Mouse (Mus musculus) forebrain, embryonic 11.5 days (tissue): ENCODE results near the gene Gm10490. TPM values are rescaled to one million over a fixed set of nuclear protein-coding genes. Genes with fewer than 3 reads are reported as not detected.
A peak's percentile ranks its signal among the peaks of the same experiment; 100 is the strongest.

Experiments used
- ATAC-seq: fragments of 200-750 bp; cut with Nextera tagmentation; replicated peaks from 2 replicates; pipeline ENCODE4 v1.8.0; 2017; ENCODE audit warnings: moderate TSS enrichment; ENCODE audit not compliant: low FRiP score
- DNase-seq: peaks from one replicate; pipeline ENCODE4 v3.0.0-alpha.2; 2017; ENCODE audit warnings: low spot score
- H3K27ac ChIP-seq: fragments of 300-500 bp; sonication (generic); 2 replicates; pipeline ENCODE4 v1.5.1; 2014; ENCODE audit warnings: low read depth, low read length
- H3K27me3 ChIP-seq: fragments of 300-500 bp; sonication (generic); 2 replicates; pipeline ENCODE4 v1.6.1; 2014; ENCODE audit warnings: mild to moderate bottlenecking, low read length, mixed read lengths; ENCODE audit not compliant: control insufficient read depth, insufficient read depth
- H3K36me3 ChIP-seq: fragments of 300-500 bp; sonication (generic); 2 replicates; pipeline ENCODE4 v1.6.1; 2014; ENCODE audit warnings: mild to moderate bottlenecking, low read length, moderate library complexity, mixed read lengths; ENCODE audit not compliant: control insufficient read depth, insufficient read depth
- H3K4me1 ChIP-seq: fragments of 300-500 bp; sonication (generic); replicated peaks from 2 replicates; pipeline ENCODE4 v1.6.1; 2014; ENCODE audit warnings: low read length, mixed read lengths; ENCODE audit not compliant: control insufficient read depth, insufficient read depth
- H3K4me2 ChIP-seq: fragments of 300-500 bp; sonication (generic); 2 replicates; pipeline ENCODE4 v1.6.1; 2014; ENCODE audit warnings: low read depth, mild to moderate bottlenecking, low read length, moderate library complexity, mixed read lengths; ENCODE audit not compliant: severe bottlenecking
- H3K4me3 ChIP-seq: fragments of 300-500 bp; sonication (generic); 2 replicates; pipeline ENCODE4 v1.5.1; 2014; ENCODE audit warnings: low read depth, low read length
- H3K9ac ChIP-seq: fragments of 300-500 bp; sonication (generic); 2 replicates; pipeline ENCODE4 v1.6.1; 2014; ENCODE audit warnings: low read length
- H3K9me3 ChIP-seq: fragments of 300-500 bp; sonication (generic); 2 replicates; pipeline ENCODE4 v1.6.1; 2016; ENCODE audit warnings: low read length, mixed read lengths; ENCODE audit not compliant: control insufficient read depth
- WGBS: fragments of 180-500 bp; shearing (Covaris S2); extraction: QIAGEN DNeasy Blood & Tissue Kit; methylation state at CpG from one replicate; pipeline ENCODE4 v1.1.7; 2014; 5-methylcytosine and 5-hydroxymethylcytosine counted together
- polyA plus RNA-seq: library from polyadenylated mRNA; unstranded; fragments of >200 nt; fragmentation: Nextera tagmentation; extraction: Ambion mirVana; gene quantifications from 2 replicates; pipeline ENCODE4 v1.2.1, GENCODE M21; 2014

Gene Gm10490
- polyA plus RNA-seq, 1 experiment from 2014 or later, result not detected

DNA sequence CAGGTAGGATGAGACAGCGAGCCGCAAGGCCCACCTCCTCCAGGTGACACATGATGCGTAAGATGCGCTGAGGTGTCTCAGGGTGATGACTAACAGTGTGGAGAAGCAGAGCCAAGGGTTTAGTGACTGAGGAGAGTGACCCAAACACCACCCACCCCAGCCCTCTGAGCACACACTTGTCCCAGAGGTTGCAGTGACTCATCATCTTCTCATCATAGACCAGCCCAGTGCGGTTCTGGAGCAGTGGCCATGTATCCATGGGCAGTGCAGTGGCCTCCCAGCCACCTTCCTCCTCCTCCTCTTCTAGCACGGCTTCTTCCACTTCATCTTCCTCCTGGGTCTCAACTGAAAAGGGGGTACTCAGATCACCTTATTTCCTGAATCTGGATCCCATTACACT lies 28.3 kb downstream of the Gm10490 start:
- Histone ChIP-seq H3K36me3 (no peaks in the 10 kb centered on the region; the same call in 1 of the 2 replicates), H3K9ac (no peak overlapping the region), H3K4me1 (no peaks in the 10 kb centered on the region), H3K27me3 (no peaks in the 10 kb centered on the region), H3K9me3 (no peaks in the 10 kb centered on the region), H3K4me2 (no peak overlapping the region), H3K27ac (no peak overlapping the region), H3K4me3 (no peak overlapping the region)
- DNase-seq, result no peak
- ATAC-seq, result no peak
- WGBS, result 89% methylated on average over 6 of the region's 6 CpGs

GRCm38 (mm10) chrX:7945618-7946017 lies 36.3 kb downstream of the Gm10490 start:
- Histone ChIP-seq H3K4me2 (no peak overlapping the region), H3K27ac (no peak overlapping the region), H3K4me3 (no peak overlapping the region), H3K36me3 (no peaks in the 10 kb centered on the region), H3K9ac (no peak overlapping the region), H3K27me3 (no peaks in the 10 kb centered on the region), H3K4me1 (no peaks in the 10 kb centered on the region), H3K9me3 (no peaks in the 10 kb centered on the region)
- DNase-seq (no peak), ATAC-seq (no peak)
- WGBS, result 65% methylated on average over 8 of the region's 8 CpGs

DNA sequence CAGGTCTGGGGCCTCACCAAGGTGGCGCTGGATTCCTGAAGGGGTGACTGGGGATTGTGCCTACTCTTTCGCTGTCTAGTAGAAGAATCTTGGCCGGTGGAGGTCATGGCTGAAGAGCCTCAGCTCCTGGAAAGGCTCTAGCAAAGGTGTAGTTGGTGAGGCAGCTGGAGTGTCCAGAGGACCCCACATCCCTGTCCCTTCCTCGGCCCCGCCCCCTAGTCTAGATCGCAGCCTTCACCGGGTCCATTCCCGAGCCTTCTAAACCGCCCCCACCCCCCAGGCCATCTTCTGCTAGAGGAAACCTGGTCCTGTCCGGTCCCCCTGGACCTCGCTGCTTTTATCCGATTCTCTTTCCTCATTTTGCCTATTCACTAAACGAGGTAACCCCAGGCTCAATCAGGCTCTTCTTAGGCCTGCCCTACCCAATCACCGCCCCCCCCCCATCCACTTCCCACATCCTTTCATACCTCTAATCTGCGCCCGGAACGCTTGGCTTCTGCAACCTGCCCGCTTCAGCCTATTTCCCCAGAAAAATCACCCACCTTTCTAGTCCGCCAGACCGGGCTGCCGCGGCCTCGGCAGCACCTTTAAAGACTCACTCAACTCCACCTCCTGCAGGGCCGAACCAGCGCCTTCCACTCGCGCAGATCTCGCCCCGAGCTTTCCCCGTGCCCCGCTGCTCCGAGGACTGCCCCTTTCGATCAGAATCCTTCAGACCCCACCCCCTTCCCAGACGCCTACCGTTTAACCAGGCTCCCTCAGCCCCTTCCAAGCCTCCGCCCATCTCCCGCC lies 38.0 kb downstream of the Gm10490 start, which contains the start of gene Hdac6:
Gene Hdac6, minus strand, starts transcription at position 782 of the 792 bp plus-strand sequence.
- DNase-seq, result no peak
- peak; percentile 30 for ATAC-seq
- H3K36me3 ChIP-seq, result no peaks in the 10 kb centered on the region
- H3K27me3 ChIP-seq, result no peaks in the 10 kb centered on the region
- peak within 1 kb of the TSS; percentile 50 for H3K9ac ChIP-seq
- no peaks in the 10 kb centered on the region for H3K4me1 ChIP-seq
- peak within 1 kb of the TSS; percentile 42 for H3K4me3 ChIP-seq
- 23% methylated on average over 35 of the region's 37 CpGs for WGBS
- H3K9me3 ChIP-seq, result no peaks in the 10 kb centered on the region
- H3K27ac ChIP-seq, result 0 out of 2 replicates have a peak within 1 kb of the TSS, but pooled peaks have one; percentile 6
- peak within 1 kb of the TSS; percentile 52 for H3K4me2 ChIP-seq

GRCm38 (mm10) chrX:7947900-7948492 lies 38.7 kb downstream of the Gm10490 start:
- Histone ChIP-seq H3K9ac (peak overlapping the region; percentile 47; the same call in 1 of the 2 replicates), H3K27me3 (no peaks in the 10 kb centered on the region), H3K4me2 (peak overlapping the region; percentile 46; the same call in 1 of the 2 replicates), H3K9me3 (no peaks in the 10 kb centered on the region), H3K36me3 (no peaks in the 10 kb centered on the region), H3K4me3 (peak overlapping the region; percentile 33), H3K4me1 (no peaks in the 10 kb centered on the region), H3K27ac (0 out of 2 replicates have a peak overlapping the region, but pooled peaks have one; percentile 6)
- 20% methylated on average over 38 of the region's 38 CpGs for WGBS
- ATAC-seq (peak; percentile 99), DNase-seq (peak; percentile 94)

GRCm38 (mm10) chrX:7950091-7950490 lies 40.7 kb downstream of the Gm10490 start:
- no peaks in the 10 kb centered on the region for H3K4me1 ChIP-seq
- no peaks in the 10 kb centered on the region for H3K9me3 ChIP-seq
- H3K4me3 ChIP-seq, result no peak overlapping the region
- no peak overlapping the region for H3K4me2 ChIP-seq
- H3K27ac ChIP-seq, result no peak overlapping the region
- 89% methylated on average over 7 of the region's 7 CpGs for WGBS
- H3K36me3 ChIP-seq, result no peaks in the 10 kb centered on the region
- H3K9ac ChIP-seq, result no peak overlapping the region
- H3K27me3 ChIP-seq, result no peaks in the 10 kb centered on the region
- ATAC-seq, result no peak
- no peak for DNase-seq

- no peak for DNase-seq
- H3K9me3 ChIP-seq, result no peaks in the 10 kb centered on the region
- H3K4me2 ChIP-seq, result no peak overlapping the region
- no peaks in the 10 kb centered on the region for H3K27me3 ChIP-seq
- no peaks in the 10 kb centered on the region for H3K4me1 ChIP-seq
- no peaks in the 10 kb centered on the region for H3K36me3 ChIP-seq
- no peak overlapping the region for H3K9ac ChIP-seq
- no peak for ATAC-seq
- H3K4me3 ChIP-seq, result no peak overlapping the region
- no peak overlapping the region for H3K27ac ChIP-seq
- 91% methylated on average over 9 of the region's 9 CpGs for WGBS
These were observed 49.5 kb downstream of the Gm10490 start for GRCm38 (mm10) chrX:7958868-7959267.

Other genes with a start within 250 kb of the Gm10490 start
- gene Plp2, start 238.2 kb upstream of the Gm10490 start, polyA plus RNA-seq, result 54.0 and 64.5 TPM in 2 replicates
- gene Magix, start 228.3 kb upstream of the Gm10490 start, polyA plus RNA-seq, result 0.47 TPM in 1 of 2 replicates, not detected in the other
- 44.6 and 47.0 TPM in 2 replicates for gene Gpkow, start 212.4 kb upstream of the Gm10490 start, polyA plus RNA-seq
- gene Wdr45, start 195.2 kb upstream of the Gm10490 start, polyA plus RNA-seq, result 14.2 and 17.2 TPM in 2 replicates
- 0.55 TPM in 1 of 2 replicates, not detected in the other for gene Gm45208, start 187.3 kb upstream of the Gm10490 start, polyA plus RNA-seq
- gene Praf2, start 181.1 kb upstream of the Gm10490 start, polyA plus RNA-seq, result 88.7 and 94.0 TPM in 2 replicates
- 22.8 and 27.8 TPM in 2 replicates for gene Ccdc120, start 158.6 kb upstream of the Gm10490 start, polyA plus RNA-seq
- 23.6 and 24.8 TPM in 2 replicates for gene Tfe3, start 147.0 kb upstream of the Gm10490 start, polyA plus RNA-seq
- gene Gripap1, start 119.8 kb upstream of the Gm10490 start, polyA plus RNA-seq, result 56.2 and 57.2 TPM in 2 replicates
- gene Kcnd1, start 87.3 kb upstream of the Gm10490 start, polyA plus RNA-seq, result 1.2 and 1.4 TPM in 2 replicates
- gene Otud5, start 68.2 kb upstream of the Gm10490 start, polyA plus RNA-seq, result 37.3 and 37.6 TPM in 2 replicates
- gene Pim2, start 31.3 kb upstream of the Gm10490 start, polyA plus RNA-seq, result 10.7 TPM in 2 replicates
- 10.9 and 12.6 TPM in 2 replicates for gene Slc35a2, start 25.5 kb upstream of the Gm10490 start, polyA plus RNA-seq
- 141 and 144 TPM in 2 replicates for gene Pqbp1, start 10.3 kb upstream of the Gm10490 start, polyA plus RNA-seq
- gene Timm17b, start 10.2 kb upstream of the Gm10490 start, polyA plus RNA-seq, result 161 and 188 TPM in 2 replicates
- not detected in 2 replicates for gene Gm10491, start 1.7 kb upstream of the Gm10490 start, polyA plus RNA-seq
- 18.0 and 23.4 TPM in 2 replicates for gene Pcsk1n, start 10.3 kb downstream of the Gm10490 start, polyA plus RNA-seq
- not detected in 2 replicates for gene Eras, start 19.1 kb downstream of the Gm10490 start, polyA plus RNA-seq
- gene Hdac6, start 38.3 kb downstream of the Gm10490 start, polyA plus RNA-seq, result 69.4 and 80.0 TPM in 2 replicates
- gene Gata1, start 68.5 kb downstream of the Gm10490 start, polyA plus RNA-seq, result 5.4 and 5.6 TPM in 2 replicates
- gene Glod5, start 109.0 kb downstream of the Gm10490 start, polyA plus RNA-seq, result not detected in 2 replicates
- gene Suv39h1, start 165.2 kb downstream of the Gm10490 start, polyA plus RNA-seq, result 96.1 and 99.7 TPM in 2 replicates
- gene Was, start 181.0 kb downstream of the Gm10490 start, polyA plus RNA-seq, result 0.12 and 0.51 TPM in 2 replicates
- 26.6 and 27.4 TPM in 2 replicates for gene Wdr13, start 223.3 kb downstream of the Gm10490 start, polyA plus RNA-seq
- gene Rbm3, start 236.3 kb downstream of the Gm10490 start, polyA plus RNA-seq, result 466 and 494 TPM in 2 replicates